Mouse (Mus musculus): ENCODE data around the gene Fbxo34. TPM values are rescaled to one million over a fixed set of nuclear protein-coding genes. Genes with fewer than 3 reads are reported as not detected.

Gene Fbxo34
- total and polyA plus RNA-seq, 3 experiments = 11.1 to 25.9 (median 11.9) TPM

GRCm38 (mm10) chr14:47560714-47561113 is 110.5 kb downstream of the Fbxo34 start:
- Histone ChIP-seq H3K9ac (ENCODE audit: insufficient read depth, low read depth) (no peak overlapping the region), H3K4me1 (ENCODE audit: control insufficient read depth in 1 of 2, insufficient read depth in 2 of 2) (no peaks in the 10 kb centered on the region), H3K9me3 (replicated peaks; ENCODE audit: low read length) (no peaks in the 10 kb centered on the region), H3K4me3 (replicated peaks in 1 of 3; ENCODE audit: low read depth in 2 of 3, low read length in 2 of 3, poor library complexity in 1 of 3) (no peak overlapping the region), H3K36me3 (replicated peaks in 1 of 2; ENCODE audit: control insufficient read depth in 1 of 2, insufficient read depth in 1 of 2, low read length in 1 of 2) (peaks cover 15 to 53% of the 10 kb centered on the region in 2 experiments), H3K27me3 (replicated peaks) (no peaks in the 10 kb centered on the region), H3K27ac (ENCODE audit: insufficient read depth, low read depth) (no peak overlapping the region), H3K79me2 (replicated peaks; ENCODE audit: control insufficient read depth, extremely low read depth, insufficient read depth, poor library complexity, severe bottlenecking) (no peaks in the 10 kb centered on the region), H3K4me2 (ENCODE audit: insufficient read depth, low read depth, poor library complexity, severe bottlenecking) (no peak overlapping the region)
- TF ChIP-seq TCF12 (IDR thresholded peaks at IDR 0.05; ENCODE audit: low read depth, low read length) (no peak), SIN3A (IDR thresholded peaks at IDR 0.05; ENCODE audit: low read length) (no peak), PAX5 (IDR thresholded peaks at IDR 0.05; ENCODE audit: low read length) (no peak), CHD2 (IDR thresholded peaks at IDR 0.05; ENCODE audit: low read length) (no peak), EP300 (IDR thresholded peaks at IDR 0.05; ENCODE audit: low read length) (no peak)
- in situ Hi-C loops (cut with MboI; ENCODE audit: low pct_ligation_motif_present, low pct_unique_long_range_greater_than_20kb, low sequenced_read_pairs) (no loop called here), dilution Hi-C loops (cut with MboI; ENCODE audit: extremely low pct_ligation_motif_present, extremely low pct_unique_long_range_greater_than_20kb, low sequenced_read_pairs) (no loop called here)
- DNase-seq (ENCODE audit: extremely low read depth) = no peak

- no peak for DNase-seq (ENCODE audit: extremely low read depth)
- dilution Hi-C loops (cut with MboI; ENCODE audit: extremely low pct_ligation_motif_present, extremely low pct_unique_long_range_greater_than_20kb, low sequenced_read_pairs) = no loop called here
- no peak for TF ChIP-seq RCOR1 (conservative IDR thresholded peaks at IDR 0.05; ENCODE audit: low read depth, low read length)
- no peak for TF ChIP-seq MXI1 (IDR thresholded peaks at IDR 0.05; ENCODE audit: low read depth, low read length)
- no peak for TF ChIP-seq MEF2A (IDR thresholded peaks at IDR 0.05; ENCODE audit: borderline replicate concordance, low read depth, low read length)
- no peak for TF ChIP-seq USF2 (conservative IDR thresholded peaks at IDR 0.05; ENCODE audit: low read depth, low read length)
Measured at GRCm38 (mm10) chr14:47562530-47562929, 112.3 kb downstream of the Fbxo34 start.

GRCm38 (mm10) chr14:47563106-47563505 is 112.9 kb downstream of the Fbxo34 start:
- Histone ChIP-seq H3K4me3 (replicated peaks in 1 of 3; ENCODE audit: low read depth in 2 of 3, low read length in 2 of 3, poor library complexity in 1 of 3) (no peak overlapping the region), H3K4me1 (ENCODE audit: control insufficient read depth in 1 of 2, insufficient read depth in 2 of 2) (peaks cover 0 to 10% of the 10 kb centered on the region in 2 experiments; a peak in 2 of 4 replicates), H3K36me3 (replicated peaks in 1 of 2; ENCODE audit: control insufficient read depth in 1 of 2, insufficient read depth in 1 of 2, low read length in 1 of 2) (peaks cover 2 to 36% of the 10 kb centered on the region in 2 experiments), H3K9me3 (replicated peaks; ENCODE audit: low read length) (no peaks in the 10 kb centered on the region), H3K4me2 (ENCODE audit: insufficient read depth, low read depth, poor library complexity, severe bottlenecking) (no peak overlapping the region), H3K9ac (ENCODE audit: insufficient read depth, low read depth) (no peak overlapping the region), H3K27ac (ENCODE audit: insufficient read depth, low read depth) (no peak overlapping the region), H3K27me3 (replicated peaks) (no peaks in the 10 kb centered on the region), H3K79me2 (replicated peaks; ENCODE audit: control insufficient read depth, extremely low read depth, insufficient read depth, poor library complexity, severe bottlenecking) (peaks cover 5% of the 10 kb centered on the region; the same call in 1 of the 2 replicates)
- no peak for DNase-seq (ENCODE audit: extremely low read depth)
- dilution Hi-C loops (cut with MboI; ENCODE audit: extremely low pct_ligation_motif_present, extremely low pct_unique_long_range_greater_than_20kb, low sequenced_read_pairs) (no loop called here), in situ Hi-C loops (cut with MboI; ENCODE audit: low pct_ligation_motif_present, low pct_unique_long_range_greater_than_20kb, low sequenced_read_pairs) (no loop called here)
- TF ChIP-seq POLR2AphosphoS2 (IDR thresholded peaks at IDR 0.05; ENCODE audit: low read depth, low read length) (no peak), UBTF (IDR thresholded peaks at IDR 0.05; ENCODE audit: low read depth, low read length) (no peak), ZC3H11A (IDR thresholded peaks at IDR 0.05; ENCODE audit: low read depth, low read length) (no peak), CTCF (conservative IDR thresholded peaks at IDR 0.05 in 1 of 2, IDR thresholded peaks at IDR 0.05 in 1 of 2; ENCODE audit: low read depth in 2 of 2, low read length in 2 of 2) (no peak), ZNF384 (IDR thresholded peaks at IDR 0.05; ENCODE audit: low read depth, low read length) (no peak), EP300 (IDR thresholded peaks at IDR 0.05; ENCODE audit: low read length) (no peak), NELFE (IDR thresholded peaks at IDR 0.05; ENCODE audit: low read depth, low read length) (no peak), PAX5 (IDR thresholded peaks at IDR 0.05; ENCODE audit: low read length) (no peak), CHD2 (IDR thresholded peaks at IDR 0.05; ENCODE audit: low read length) (no peak), USF2 (conservative IDR thresholded peaks at IDR 0.05; ENCODE audit: low read depth, low read length) (no peak), RCOR1 (conservative IDR thresholded peaks at IDR 0.05; ENCODE audit: low read depth, low read length) (no peak)

More at GRCm38 (mm10) chr14:47562530-47562929, 112.3 kb downstream of the Fbxo34 start:
- H3K4me1 ChIP-seq (ENCODE audit: control insufficient read depth in 1 of 2, insufficient read depth in 2 of 2) = peaks cover 0 to 7% of the 10 kb centered on the region in 2 experiments; a peak in 2 of 4 replicates
- no peak overlapping the region for H3K4me2 ChIP-seq (ENCODE audit: insufficient read depth, low read depth, poor library complexity, severe bottlenecking)
- in situ Hi-C loops (cut with MboI; ENCODE audit: low pct_ligation_motif_present, low pct_unique_long_range_greater_than_20kb, low sequenced_read_pairs) = no loop called here
- no peak overlapping the region for H3K9ac ChIP-seq (ENCODE audit: insufficient read depth, low read depth)
- peaks cover 4 to 40% of the 10 kb centered on the region in 2 experiments for H3K36me3 ChIP-seq (replicated peaks in 1 of 2; ENCODE audit: control insufficient read depth in 1 of 2, insufficient read depth in 1 of 2, low read length in 1 of 2)
- H3K4me3 ChIP-seq (replicated peaks in 1 of 3; ENCODE audit: low read depth in 2 of 3, low read length in 2 of 3, poor library complexity in 1 of 3) = no peak overlapping the region
- no peak overlapping the region for H3K27ac ChIP-seq (ENCODE audit: insufficient read depth, low read depth)
- no peaks in the 10 kb centered on the region for H3K9me3 ChIP-seq (replicated peaks; ENCODE audit: low read length)
- no peaks in the 10 kb centered on the region for H3K27me3 ChIP-seq (replicated peaks)
- H3K79me2 ChIP-seq (replicated peaks; ENCODE audit: control insufficient read depth, extremely low read depth, insufficient read depth, poor library complexity, severe bottlenecking) = peaks cover 5% of the 10 kb centered on the region; the same call in 1 of the 2 replicates

All from CH12.LX (cell line).